Mouse (Mus musculus) cerebellum, adult 2 months (tissue): Measurements from ENCODE around the gene Vmn2r35.
"Not testable (repeated sequence)": the region's sequence is repeated elsewhere in the genome, so short reads cannot be mapped to it uniquely, and the experiment has no call there.

ENCODE experiments used
- CTCF ChIP-seq: fragments of 200-500 bp; IDR thresholded peaks from 2 replicates; pipeline ENCODE4 v1.5.1; 2011; ENCODE audit warnings: low read depth, mild to moderate bottlenecking, control low read depth, low read length, moderate library complexity, borderline replicate concordance; ENCODE audit not compliant: insufficient read depth
- POLR2A ChIP-seq: fragments of 200-500 bp; IDR thresholded peaks from 2 replicates; pipeline ENCODE4 v1.6.1; 2011; ENCODE audit warnings: low read length, control low read depth, borderline replicate concordance; ENCODE audit not compliant: insufficient read depth

DNA sequence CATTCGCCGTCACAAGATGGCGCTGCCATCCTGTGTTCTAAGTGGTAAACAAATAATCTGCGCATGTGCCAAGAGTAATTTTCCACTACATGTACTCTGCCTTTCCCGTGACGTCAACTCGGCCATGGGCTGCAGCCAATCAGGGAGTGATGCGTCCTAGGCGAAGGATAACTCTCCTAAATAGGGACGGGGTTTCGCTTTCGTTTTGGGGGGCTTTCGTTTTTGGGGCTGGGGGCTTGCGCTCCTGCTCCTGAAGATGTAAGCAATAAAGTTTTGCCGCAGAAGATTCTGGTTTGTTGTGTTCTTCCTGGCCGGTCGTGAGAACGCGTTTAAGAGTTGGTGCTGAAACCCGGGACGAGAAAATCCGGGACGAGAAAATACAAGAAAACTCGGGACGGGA lies 25.5 kb downstream of the Vmn2r35 start:
- TF ChIP-seq CTCF, POLR2A: not testable (repeated sequence)
